Mouse (Mus musculus): ENCODE data around the gene Hrh2.

Hrh2 gene

DNA sequence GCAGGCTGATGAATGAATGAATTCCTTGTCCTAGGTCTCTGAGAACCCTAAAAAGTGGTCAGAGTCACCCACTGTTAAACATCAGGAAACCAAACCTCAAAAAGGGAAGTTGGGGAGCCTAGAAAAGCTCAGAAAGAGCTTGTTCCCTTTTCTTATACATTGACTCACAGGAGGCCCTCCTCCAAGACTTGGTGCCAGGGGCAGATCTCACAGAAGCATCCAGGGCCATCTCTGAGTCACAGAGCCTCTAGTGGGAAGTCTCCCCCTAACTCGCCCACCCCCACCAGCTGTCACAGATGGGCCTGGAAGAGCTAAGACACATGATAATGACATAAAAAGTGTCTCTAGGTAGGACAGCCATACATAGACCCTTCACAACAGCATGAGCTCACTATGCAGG lies 26.4 kb downstream of the Hrh2 start:
- peak in 1 of 2 experiments; percentile 27 for DNase-seq (ENCODE audit: low spot score in 2 of 2)

DNA sequence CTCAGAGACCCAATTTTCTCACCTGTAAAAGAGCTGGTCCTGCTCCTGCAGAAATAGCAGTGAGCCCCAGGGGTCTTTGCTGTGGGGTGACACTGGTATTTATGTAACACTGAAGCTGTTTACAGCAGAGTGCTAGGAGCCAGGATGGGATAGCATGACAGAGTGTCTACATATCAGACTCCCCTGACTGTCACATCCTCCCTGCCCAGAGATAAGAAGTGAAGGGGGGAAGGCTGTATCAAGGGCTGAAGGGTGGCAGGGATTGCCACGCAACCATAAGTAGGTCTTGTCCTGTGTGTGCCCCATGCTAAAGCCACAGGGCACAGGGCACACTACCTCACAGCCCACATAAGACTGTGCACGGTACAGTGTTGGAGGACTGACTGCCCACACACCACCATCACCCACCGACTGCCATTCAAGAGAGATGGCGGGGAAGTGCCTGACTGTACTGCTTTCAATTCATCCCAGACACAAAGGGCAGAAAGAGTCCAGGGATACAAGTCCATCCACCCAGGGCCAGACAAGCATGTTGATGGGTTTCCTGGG lies 29.8 kb downstream of the Hrh2 start:
- no peak for DNase-seq (ENCODE audit: low spot score in 2 of 2)

DNA sequence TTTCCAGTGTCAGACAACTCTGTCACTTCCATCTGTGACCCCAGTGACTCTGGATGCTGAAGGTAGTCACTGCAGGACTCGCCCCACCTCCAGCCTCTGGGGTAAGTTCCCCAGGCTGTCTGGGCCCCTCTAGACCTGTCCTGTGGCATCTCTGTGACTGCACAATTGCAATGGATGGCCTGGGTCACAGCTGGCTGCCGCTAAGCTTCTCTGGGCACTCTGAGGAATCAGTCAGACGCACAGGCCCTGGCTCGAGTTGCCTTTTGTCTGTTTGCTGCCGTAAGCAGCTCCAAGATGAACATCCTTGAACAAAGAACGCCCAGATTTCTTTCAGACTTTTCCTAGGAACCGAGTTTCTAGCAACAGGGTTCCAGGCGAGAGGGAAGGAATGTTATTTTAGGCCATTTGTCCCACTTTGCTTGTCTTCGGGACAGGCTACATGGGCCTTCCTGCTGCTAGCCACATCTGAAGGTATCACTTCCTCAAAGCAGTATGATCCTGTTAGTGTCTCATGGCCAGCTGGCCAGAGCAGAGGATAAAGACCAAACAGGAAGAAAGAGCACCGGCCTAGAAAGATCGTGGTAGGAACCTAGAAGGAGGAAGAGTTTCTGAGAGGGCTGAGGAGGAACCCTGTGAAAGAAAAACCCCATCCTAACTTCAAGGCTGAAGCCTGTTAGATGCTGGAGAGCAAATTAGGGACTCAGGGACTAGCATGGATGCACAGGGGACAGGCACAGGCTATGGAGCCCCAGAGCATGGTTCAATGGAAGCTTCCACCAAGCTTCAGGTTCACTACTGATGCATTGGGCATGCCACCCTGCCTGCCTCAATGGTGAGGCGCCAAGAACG lies 31.2 kb downstream of the Hrh2 start:
- DNase-seq (ENCODE audit: low spot score in 2 of 2) = peak in 1 of 2 experiments; percentile 23

DNA sequence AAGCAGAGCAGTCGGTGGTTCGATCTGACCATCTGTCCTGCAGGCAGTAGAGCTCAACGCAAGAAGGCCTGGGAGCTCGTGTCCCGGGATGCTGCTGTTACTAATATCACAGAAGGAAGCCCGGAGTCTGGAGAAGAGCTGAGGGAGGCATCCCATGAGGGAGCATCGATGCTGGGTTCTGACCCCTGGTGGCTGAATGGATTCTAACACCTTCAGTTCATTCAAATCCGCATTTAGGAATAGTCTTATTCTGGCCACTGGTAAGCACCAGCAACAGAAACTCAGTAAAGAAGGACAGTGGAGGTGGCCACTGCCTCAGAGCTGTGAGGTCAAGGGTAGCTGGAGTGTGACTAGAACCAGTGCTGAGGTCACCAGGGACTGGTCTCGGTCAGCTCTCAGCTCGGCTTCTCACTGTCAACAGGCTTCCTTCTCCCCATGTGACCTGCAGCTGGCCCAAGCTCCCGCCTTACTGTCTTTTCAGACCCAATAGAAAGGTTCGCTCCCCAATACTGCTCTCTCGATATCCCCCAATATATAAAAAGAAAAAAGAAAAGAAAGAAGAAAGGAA lies 36.1 kb downstream of the Hrh2 start:
- DNase-seq (ENCODE audit: low spot score in 2 of 2) = peak in 1 of 2 experiments; percentile 25

DNA sequence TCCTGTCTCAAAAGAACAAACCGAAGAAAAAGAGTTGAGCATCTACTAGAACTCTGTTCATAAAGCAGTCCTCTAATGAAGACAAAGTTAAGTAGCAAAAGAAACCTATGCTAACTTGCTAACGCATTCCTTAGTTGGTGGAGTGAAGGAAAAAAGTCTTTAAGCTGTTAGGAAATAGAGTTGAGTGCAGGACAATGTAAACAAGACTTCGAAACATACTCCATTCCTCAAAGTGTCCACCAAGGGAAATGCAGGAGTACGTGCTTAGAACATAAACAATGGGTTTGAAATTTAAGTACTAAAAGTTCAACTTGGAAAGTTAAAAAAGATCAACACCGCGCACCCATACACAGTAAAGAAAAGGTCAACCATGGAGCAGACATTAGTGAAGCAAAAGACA lies 38.2 kb downstream of the Hrh2 start:
- no peak for DNase-seq (ENCODE audit: low spot score in 2 of 2)

DNA sequence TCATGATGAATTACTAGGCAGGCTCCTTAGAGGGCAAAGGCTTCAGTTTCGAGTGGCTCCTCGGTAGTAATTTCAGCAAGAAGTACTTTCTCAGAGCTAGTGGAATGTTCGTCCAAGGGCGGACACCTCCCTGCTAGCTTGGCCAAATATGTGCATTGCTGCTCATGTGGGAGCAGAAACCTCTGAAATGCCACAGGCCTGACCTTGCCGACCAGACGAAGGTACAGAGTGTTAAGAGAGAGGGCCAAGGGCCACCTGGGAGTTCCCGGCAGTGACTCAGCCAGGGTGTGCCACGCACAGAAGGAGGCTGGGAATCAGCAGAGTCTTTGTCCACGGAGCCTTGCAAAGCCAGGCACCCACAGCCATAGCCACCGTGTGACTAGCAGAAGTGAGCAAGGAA lies 39.9 kb downstream of the Hrh2 start:
- DNase-seq (ENCODE audit: low spot score in 2 of 2) = no peak

DNA sequence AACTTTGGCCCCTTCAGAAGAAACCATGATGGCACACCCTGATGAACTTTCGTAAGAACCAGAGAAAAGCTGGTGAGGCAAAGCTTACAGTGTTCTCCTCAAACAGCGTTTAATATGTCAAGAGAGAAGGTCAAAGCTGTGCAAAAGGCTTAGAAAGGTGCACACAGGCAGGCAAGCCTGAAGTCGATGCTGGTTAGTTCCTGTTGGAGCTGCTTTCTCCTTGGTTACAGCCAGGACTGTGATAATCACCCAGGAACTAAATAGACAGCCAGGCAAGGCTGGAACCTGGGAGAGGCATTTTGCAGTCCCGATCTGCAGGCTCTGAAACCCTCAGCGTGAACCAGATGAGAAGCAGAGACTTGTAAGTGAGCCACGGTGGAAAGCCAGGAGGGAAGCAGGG lies 45.6 kb downstream of the Hrh2 start:
- no peak for DNase-seq (ENCODE audit: low spot score in 2 of 2)

DNA sequence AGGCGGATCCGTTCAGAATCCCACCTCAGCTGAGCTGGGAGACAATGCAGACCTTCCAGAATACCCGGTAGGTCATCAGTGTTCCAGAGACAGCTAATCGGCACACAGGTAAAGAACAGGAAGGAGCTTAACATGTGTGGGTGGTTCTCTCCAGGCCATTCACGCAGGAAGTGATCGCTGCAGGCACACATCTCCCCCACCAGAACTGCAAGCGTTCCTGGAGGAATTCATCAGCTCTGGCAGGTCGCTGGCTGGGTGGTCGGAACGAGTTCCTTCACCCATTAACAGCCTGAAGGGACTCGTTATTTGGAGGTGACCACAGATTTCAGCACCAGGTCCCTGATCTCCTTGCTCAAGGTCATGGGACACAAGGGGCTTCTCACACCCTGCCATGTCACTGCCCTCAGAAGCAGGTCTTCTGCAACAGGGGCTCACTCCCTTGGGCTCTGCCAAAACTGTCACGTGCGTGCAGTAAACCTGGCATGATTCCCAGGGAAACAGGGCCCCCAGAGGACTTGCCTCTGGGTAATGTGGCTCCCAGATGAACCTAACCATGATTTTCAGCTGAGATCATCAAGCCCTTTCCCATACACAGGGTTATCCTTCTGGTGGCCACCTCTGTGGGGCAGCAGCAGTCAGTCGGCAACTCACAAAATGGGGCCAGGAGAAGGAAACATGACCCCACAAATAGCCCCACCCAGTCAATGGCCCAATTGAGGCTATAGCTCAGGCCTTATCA lies 46.8 kb downstream of the Hrh2 start:
- DNase-seq (ENCODE audit: low spot score in 2 of 2) = no peak

DNA sequence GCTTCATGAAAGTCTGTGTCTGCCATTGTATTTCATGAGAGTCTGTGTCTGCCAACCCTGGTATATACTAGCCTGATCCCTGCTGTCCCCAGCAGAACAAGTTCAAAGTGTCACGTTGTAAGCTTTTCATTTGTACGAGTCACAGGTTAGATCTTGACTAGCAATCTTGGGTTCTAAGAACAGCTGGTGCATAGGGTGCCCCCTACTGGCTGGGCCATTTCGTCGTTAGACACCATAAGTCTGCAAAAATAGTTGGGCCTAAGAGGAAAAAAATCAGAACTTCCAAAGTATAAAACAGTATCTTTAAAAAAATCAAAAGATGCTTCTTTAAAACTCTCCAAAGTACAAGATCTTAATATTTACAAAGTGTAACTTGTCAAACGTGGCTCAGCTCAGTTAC lies 50.5 kb downstream of the Hrh2 start:
- DNase-seq (ENCODE audit: low spot score in 2 of 2) = peak; percentile 38 to 73

DNA sequence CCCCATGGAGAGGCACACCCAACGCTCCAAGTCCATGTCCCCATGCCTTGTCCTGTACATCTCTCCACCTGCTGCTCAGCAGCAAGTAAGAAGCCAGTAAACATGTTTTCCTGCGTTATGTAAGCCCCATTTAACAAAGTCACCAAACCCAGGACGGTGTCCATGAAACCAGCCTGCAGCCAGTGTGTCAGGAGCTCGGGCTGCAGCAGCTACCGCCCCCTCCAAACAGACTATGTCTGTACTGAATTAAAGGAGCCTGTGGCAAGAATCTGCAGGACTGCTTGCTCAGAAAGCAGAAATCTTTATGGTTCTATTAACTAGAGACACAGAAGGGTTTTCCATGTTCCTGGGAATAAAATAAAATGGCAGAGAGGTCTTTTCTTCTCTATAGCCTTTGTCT lies 53.3 kb downstream of the Hrh2 start:
- DNase-seq (ENCODE audit: low spot score in 2 of 2) = no peak

DNA sequence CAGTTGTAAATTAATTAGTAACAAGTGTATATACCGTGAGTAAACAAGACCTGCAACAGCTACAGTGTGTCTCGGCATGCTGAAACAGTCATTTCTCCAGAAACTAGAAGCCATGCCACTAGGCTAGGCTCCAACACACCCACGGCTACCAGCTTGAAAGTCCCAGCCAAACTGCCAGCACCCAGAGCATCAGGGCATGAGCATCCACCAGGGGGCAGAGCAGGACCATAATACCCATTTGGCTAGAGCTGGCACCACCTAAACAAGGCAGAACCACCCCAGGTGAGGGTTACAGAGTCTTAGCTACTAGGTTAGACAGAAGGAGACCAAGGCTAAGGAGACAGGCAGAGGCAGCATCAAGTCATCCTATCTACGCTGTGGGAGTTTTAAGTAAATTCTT lies 55.6 kb downstream of the Hrh2 start:
- DNase-seq (ENCODE audit: low spot score in 2 of 2) = peak; percentile 70 to 85

DNA sequence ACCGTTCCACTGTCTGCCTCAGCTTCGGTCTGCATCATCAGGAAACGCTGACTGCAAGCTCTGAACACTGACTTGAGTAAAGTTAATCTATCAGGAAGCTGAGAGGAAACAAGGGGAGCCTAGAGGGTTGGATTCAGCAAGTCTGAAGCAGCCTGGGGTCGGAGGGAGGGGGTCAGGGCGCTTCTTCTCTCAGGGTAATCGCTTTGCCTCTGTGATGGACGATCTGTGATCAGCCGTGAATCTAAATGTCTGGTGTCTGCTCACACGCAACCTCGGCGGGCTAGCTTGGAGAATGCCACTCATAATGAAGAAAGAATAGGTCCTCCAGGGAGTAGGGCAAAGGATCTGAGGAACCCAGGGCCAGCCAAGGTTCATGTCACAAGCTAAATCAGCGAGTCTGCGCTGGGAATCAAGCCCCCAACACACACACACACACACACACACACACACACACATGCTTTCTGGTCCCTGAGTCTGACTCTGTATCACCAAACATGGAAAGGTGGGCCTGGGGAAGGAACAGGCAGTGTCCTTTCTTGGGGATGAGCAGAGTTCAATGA lies 56.6 kb downstream of the Hrh2 start:
- no peak for DNase-seq (ENCODE audit: low spot score in 2 of 2)

DNA sequence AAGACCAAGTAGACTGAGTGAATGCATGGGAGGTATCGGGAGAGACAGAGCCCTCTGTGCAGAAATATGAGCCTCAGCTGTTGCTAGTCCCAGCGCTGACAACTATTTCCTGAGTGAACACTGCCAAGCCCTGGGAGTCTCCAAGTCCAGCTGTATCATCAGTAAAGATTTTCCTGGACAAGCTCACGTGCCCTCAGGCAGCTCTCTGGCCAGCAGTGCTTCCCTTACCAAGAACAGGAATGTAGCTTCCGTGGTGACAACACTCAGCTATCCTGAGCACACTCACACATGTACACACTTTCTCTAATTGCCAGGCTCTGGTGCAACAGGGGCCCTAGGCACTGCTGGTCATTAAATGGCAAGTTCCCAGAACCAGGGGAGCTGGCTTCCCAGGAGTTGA lies 57.1 kb downstream of the Hrh2 start:
- no peak for DNase-seq (ENCODE audit: low spot score in 2 of 2)

DNA sequence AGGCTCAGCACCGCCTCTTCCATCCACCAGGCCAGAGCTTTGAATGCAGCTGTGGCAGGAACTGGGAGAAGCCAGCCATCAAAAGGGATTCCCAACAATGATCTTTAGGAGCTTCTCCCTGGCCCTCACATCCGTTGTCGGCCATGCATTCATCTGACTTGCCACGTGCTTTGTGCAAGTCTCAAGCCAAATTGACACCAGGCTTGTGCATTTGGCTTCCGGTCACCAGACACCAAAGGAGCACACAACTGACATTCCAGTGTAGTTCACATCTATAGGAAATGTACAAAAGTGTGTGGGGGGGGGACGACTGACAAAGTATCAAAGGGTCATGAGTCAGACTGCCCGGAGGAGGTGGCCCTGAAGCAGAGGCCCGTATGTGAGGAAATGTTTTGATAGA lies 58.4 kb downstream of the Hrh2 start:
- no peak for DNase-seq (ENCODE audit: low spot score in 2 of 2)

DNA sequence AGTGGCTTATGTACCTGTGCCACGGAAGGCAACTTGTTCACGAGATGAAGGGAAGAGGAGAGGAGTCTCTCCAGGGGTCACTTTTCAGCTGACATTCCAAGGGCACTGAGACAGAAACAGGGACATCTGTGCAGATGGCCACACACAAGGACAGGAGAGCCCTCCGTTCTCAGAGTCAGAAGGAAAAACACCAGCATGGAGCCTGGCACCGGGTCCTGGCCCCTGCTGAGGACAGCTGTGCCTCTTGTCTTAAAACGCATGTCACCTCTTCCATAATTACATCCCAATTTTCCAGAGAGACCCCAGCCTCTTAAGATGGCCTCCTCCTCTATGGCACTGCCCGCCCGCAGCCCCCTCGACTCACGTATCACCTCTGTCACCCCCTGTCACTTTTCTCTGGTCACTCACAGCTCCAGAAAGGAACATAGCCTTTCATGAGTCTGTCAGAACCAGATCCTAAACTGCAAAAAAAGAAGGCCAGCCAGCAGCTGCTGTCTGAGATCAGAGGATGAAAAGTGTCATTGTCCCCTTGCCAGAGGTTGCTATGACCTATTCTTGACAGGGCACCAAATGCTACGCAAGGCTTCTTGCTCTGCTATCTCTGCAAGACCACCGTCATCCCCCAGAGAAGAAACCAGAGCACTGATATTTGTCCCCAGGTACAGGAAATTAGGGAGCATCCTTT lies 59.8 kb downstream of the Hrh2 start:
- DNase-seq (ENCODE audit: low spot score in 2 of 2) = no peak

DNA sequence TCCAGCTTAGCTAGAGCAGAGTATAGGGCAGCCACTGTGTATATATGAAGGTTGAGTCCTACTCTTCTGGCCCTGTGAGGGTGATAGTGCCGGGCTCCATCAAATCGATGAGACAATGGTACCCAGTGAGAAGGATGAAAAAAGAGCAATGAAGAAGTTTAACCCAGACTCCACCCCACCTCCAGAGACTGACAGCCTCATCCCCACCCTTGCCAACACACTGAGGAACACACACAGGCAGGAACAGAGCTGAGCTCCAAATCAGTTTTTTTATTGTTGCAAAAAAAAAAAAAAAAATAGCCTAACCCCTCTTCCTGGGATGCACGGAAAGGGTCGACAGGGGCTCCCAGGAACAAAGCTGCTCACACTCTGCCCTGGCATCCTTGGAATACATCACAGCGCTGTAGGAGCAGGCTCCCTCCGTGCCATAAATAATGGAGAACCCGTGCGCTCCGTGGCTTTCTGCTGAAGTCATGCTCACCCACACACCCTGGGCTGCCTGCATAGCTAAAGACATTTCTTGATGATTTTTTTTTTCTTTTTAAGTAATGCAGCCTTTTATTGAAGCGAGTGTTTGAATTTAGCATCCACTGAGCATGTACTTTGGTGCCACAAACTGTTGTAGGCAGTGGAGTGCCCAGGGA lies 65.8 kb downstream of the Hrh2 start:
- no peak for DNase-seq (ENCODE audit: low spot score in 2 of 2)

DNA sequence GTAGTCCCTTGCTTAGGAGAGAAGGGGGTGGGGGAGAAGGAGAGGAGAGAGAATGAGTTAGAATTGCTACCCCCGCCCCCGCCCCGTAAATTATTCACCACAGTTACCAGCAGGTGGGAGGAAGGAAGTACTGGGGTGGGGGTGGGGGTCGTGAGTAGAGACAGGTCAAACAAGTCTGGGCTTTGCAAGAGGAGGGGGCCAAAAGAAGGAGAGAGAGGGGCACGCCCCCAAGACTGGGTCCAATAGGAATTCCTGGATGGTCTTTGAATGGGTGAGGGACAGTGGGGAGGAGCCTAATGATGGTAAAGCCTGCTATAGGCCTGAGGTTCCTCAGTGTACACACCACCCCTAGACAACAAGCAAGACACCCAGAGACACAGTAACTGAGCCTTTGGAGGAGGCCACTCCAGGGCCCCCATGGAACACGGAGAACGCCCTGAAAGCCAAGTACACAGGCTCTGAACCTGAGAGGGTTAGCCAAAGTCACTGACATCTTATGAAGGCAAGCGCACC lies 66.4 kb downstream of the Hrh2 start:
- no peak for DNase-seq (ENCODE audit: low spot score in 2 of 2)

DNA sequence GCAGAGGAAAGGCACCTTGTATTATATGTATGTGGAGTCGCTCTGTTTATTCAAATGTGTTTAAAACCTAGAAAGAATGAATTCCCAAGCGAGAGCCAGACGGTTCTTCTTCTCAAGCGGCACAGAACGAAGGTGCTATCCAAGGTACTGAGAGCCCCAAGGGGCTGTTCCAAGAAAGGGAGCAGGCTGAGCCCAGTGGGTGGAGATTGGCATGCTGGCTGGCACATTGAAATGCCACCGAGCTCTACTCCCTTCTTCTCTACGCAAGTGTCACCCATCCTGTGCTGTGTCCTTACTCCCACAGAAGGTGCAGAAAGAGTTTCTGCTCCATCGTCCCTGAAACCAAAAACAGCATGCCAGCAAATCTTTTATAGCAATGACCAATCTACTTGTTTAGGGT lies 68.4 kb downstream of the Hrh2 start:
- no peak for DNase-seq (ENCODE audit: low spot score in 2 of 2)

DNA sequence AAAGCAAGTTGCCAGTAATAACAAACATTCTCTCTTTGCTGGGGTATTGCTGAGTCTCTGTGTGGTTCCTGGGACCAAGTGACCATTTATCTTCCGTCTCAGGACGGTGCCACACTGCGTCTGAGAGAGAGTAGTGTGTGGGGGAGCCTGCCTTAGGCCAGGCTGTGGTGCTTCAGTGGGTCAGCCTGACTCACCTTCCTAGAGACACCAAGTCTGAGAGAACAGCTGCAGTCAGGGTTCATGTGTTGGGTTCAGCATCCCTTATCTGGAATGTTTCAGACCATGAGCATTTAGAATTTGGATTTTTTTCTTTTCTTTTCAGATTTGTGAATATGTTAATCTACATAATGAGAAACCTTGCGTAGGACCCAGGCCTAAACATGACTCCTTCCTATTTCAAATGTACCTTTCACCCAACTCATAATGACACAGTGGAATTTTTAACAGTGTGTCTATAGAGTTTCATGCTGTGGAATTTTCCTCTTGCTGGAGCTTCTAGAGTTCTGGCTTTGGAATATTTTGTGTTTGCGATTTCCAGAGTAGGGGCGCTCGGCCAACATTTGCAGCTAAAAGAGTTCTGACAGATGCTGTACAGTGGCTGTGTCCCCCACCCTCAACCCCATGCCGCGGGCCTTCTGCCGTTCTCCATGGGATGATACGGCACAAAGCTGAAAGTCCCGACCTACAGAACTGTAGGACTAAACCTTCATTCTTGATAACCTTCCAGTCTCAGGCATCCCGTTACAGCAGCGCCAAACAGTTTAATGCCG lies 71.0 kb downstream of the Hrh2 start:
- DNase-seq (ENCODE audit: low spot score in 2 of 2) = no peak

DNA sequence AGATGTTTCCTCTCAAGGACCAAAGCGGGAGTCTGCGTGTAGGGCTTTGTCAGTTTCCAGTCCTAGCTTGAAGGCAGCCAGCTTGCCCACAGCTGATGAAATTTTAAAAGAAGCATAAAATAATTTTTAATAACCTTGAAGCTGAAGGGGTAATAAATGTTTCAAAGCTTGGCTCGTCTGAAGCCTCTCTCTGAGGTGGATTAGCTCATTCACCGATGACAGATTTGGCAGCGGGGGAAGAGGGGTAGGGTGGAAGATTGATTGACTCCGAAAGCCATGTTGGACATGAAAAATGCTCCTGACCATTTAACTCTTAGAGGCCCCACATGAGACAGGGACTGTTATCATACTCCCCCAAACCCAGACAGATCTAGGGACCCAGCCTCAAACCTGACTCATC lies 71.7 kb downstream of the Hrh2 start:
- no peak for DNase-seq (ENCODE audit: low spot score in 2 of 2)
